Mouse (Mus musculus) kidney, postnatal 0 days (tissue): Measurements from ENCODE around the gene Naa35. TPM values are rescaled to one million over a fixed set of nuclear protein-coding genes. Genes with fewer than 3 reads are reported as not detected.

Experiments
- ATAC-seq: fragments of 200-750 bp; cut with Nextera tagmentation; replicated peaks from 2 replicates; pipeline ENCODE4 v1.8.0; 2017; ENCODE audit warnings: low read depth, moderate number of reproducible peaks, moderate TSS enrichment, moderate library complexity; ENCODE audit not compliant: low FRiP score
- DNase-seq: peaks from one replicate; pipeline ENCODE4 v3.0.0-alpha.2; 2016; ENCODE audit warnings: low spot score
- H3K27ac ChIP-seq: fragments of 300-500 bp; sonication (generic); 2 replicates; pipeline ENCODE4 v1.5.1; 2014; ENCODE audit warnings: mild to moderate bottlenecking
- H3K27me3 ChIP-seq: fragments of 300-500 bp; sonication (generic); 2 replicates; pipeline ENCODE4 v1.6.1; 2014; ENCODE audit warnings: low read length, mixed read lengths; ENCODE audit not compliant: insufficient read depth
- H3K36me3 ChIP-seq: fragments of 300-500 bp; sonication (generic); 2 replicates; pipeline ENCODE4 v1.6.1; 2014; ENCODE audit warnings: low read length, mixed read lengths; ENCODE audit not compliant: insufficient read depth
- H3K4me1 ChIP-seq: fragments of 300-500 bp; sonication (generic); replicated peaks from 2 replicates; pipeline ENCODE4 v1.6.1; 2014; ENCODE audit warnings: antibody characterized with exemption, low read length, mixed read lengths; ENCODE audit not compliant: insufficient read depth
- H3K4me2 ChIP-seq: fragments of 300-500 bp; sonication (generic); 2 replicates; pipeline ENCODE4 v1.6.1; 2014; ENCODE audit warnings: mild to moderate bottlenecking, low read length, moderate library complexity, mixed read lengths
- H3K4me3 ChIP-seq: fragments of 300-500 bp; sonication (generic); replicated peaks from 2 replicates; pipeline ENCODE4 v1.5.1; 2014; ENCODE audit warnings: low read depth, low read length
- H3K9ac ChIP-seq: fragments of 300-500 bp; sonication (generic); 2 replicates; pipeline ENCODE4 v1.6.1; 2014; ENCODE audit warnings: low read depth, low read length
- H3K9me3 ChIP-seq: fragments of 300-500 bp; sonication (generic); replicated peaks from 2 replicates; pipeline ENCODE4 v1.6.1; 2016; ENCODE audit warnings: low read length, inconsistent platforms, mixed read lengths
- CTCF ChIP-seq: IDR thresholded peaks from 2 replicates; pipeline ENCODE4 v1.5.1; 2016; ENCODE audit warnings: antibody characterized with exemption, low read depth, mild to moderate bottlenecking, moderate library complexity
- WGBS: fragments of 180-500 bp; shearing (Covaris S2); extraction: QIAGEN DNeasy Blood & Tissue Kit; methylation state at CpG from one replicate; pipeline ENCODE4 v1.1.7; 2014; 5-methylcytosine and 5-hydroxymethylcytosine counted together
- polyA plus RNA-seq: library from polyadenylated mRNA; unstranded; fragments of >200 nt; fragmentation: Nextera tagmentation; extraction: Ambion mirVana; gene quantifications from 2 replicates; pipeline ENCODE4 v1.2.1, GENCODE M21; 2015

Gene Naa35
- polyA plus RNA-seq, 1 experiment from 2014 or later: 91.9 TPM

GRCm38 (mm10) chr13:59555613-59556192 lies 29.4 kb upstream of the Naa35 start:
- no peak overlapping the region for H3K9ac ChIP-seq
- no peak for DNase-seq
- 0 out of 2 replicates have a peak overlapping the region, but pooled peaks have one; percentile 80 for H3K4me3 ChIP-seq
- 62% methylated on average over 8 of the region's 8 CpGs for WGBS
- H3K27ac ChIP-seq: no peak overlapping the region
- peaks cover 12% of the 10 kb centered on the region; the same call in 1 of the 2 replicates for H3K4me1 ChIP-seq
- H3K36me3 ChIP-seq: no peaks in the 10 kb centered on the region
- H3K9me3 ChIP-seq: no peaks in the 10 kb centered on the region
- H3K27me3 ChIP-seq: no peaks in the 10 kb centered on the region
- H3K4me2 ChIP-seq: peak overlapping the region; percentile 83
- ATAC-seq: no peak
- TF ChIP-seq CTCF: no peak

- peaks cover 12% of the 10 kb centered on the region; the same call in 1 of the 2 replicates for H3K4me1 ChIP-seq
- no peaks in the 10 kb centered on the region for H3K9me3 ChIP-seq
- H3K9ac ChIP-seq: peak overlapping the region; percentile 78
- TF ChIP-seq CTCF: no peak
- H3K36me3 ChIP-seq: no peaks in the 10 kb centered on the region
- DNase-seq: peak; percentile 74
- WGBS: 1% methylated on average over 26 of the region's 45 CpGs
- peak overlapping the region; percentile 80 for H3K4me3 ChIP-seq
- H3K27ac ChIP-seq: peak overlapping the region; percentile 81
- no peaks in the 10 kb centered on the region for H3K27me3 ChIP-seq
- H3K4me2 ChIP-seq: peak overlapping the region; percentile 83
- peak; percentile 84 for ATAC-seq
These were observed 28.4 kb upstream of the Naa35 start for GRCm38 (mm10) chr13:59556670-59557069.

- peak overlapping the region; percentile 83 for H3K4me2 ChIP-seq
- H3K4me1 ChIP-seq: peaks cover 12% of the 10 kb centered on the region; the same call in 1 of the 2 replicates
- no peaks in the 10 kb centered on the region for H3K9me3 ChIP-seq
- H3K27ac ChIP-seq: peak overlapping the region; percentile 81
- no peaks in the 10 kb centered on the region for H3K27me3 ChIP-seq
- H3K9ac ChIP-seq: peak overlapping the region; percentile 78
- under 1% methylated on average over 35 of the region's 73 CpGs for WGBS
- ATAC-seq (peak; percentile 88), DNase-seq (peak; percentile 86)
- H3K36me3 ChIP-seq: no peaks in the 10 kb centered on the region
- TF ChIP-seq CTCF: no peak
- H3K4me3 ChIP-seq: peak overlapping the region; percentile 80
These were observed 27.7 kb upstream of the Naa35 start for GRCm38 (mm10) chr13:59557185-59557985.

GRCm38 (mm10) chr13:59558776-59559175 lies 26.3 kb upstream of the Naa35 start:
- 88% methylated on average over 5 of the region's 5 CpGs for WGBS
- no peak overlapping the region for H3K27ac ChIP-seq
- ATAC-seq (no peak), DNase-seq (no peak)
- H3K36me3 ChIP-seq: no peaks in the 10 kb centered on the region
- peaks cover 12% of the 10 kb centered on the region; the same call in 1 of the 2 replicates for H3K4me1 ChIP-seq
- H3K4me3 ChIP-seq: no peak overlapping the region
- no peak overlapping the region for H3K9ac ChIP-seq
- no peaks in the 10 kb centered on the region for H3K27me3 ChIP-seq
- no peak overlapping the region for H3K4me2 ChIP-seq
- no peak for TF ChIP-seq CTCF
- H3K9me3 ChIP-seq: no peaks in the 10 kb centered on the region

- TF ChIP-seq CTCF: no peak
- Histone ChIP-seq H3K4me3 (no peak overlapping the region), H3K4me1 (0 out of 2 replicates have a peak, but pooled peaks cover 3% of the 10 kb centered on the region), H3K27me3 (no peaks in the 10 kb centered on the region), H3K9ac (no peak overlapping the region), H3K36me3 (no peaks in the 10 kb centered on the region), H3K9me3 (no peaks in the 10 kb centered on the region), H3K4me2 (no peak overlapping the region), H3K27ac (no peak overlapping the region)
- DNase-seq (no peak), ATAC-seq (no peak)
- 86% methylated on average over 2 of the region's 2 CpGs for WGBS
These were observed 22.6 kb upstream of the Naa35 start for GRCm38 (mm10) chr13:59562471-59562870.

- Histone ChIP-seq H3K4me1 (no peaks in the 10 kb centered on the region), H3K36me3 (no peaks in the 10 kb centered on the region), H3K9ac (no peak overlapping the region), H3K9me3 (no peaks in the 10 kb centered on the region), H3K4me2 (no peak overlapping the region), H3K27me3 (no peaks in the 10 kb centered on the region), H3K27ac (no peak overlapping the region), H3K4me3 (no peak overlapping the region)
- DNase-seq: no peak
- TF ChIP-seq CTCF: no peak
- no peak for ATAC-seq
- 71% methylated on average over 4 of the region's 4 CpGs for WGBS
These were observed 20.6 kb upstream of the Naa35 start for GRCm38 (mm10) chr13:59564505-59564904.
